Mouse (Mus musculus) embryonic facial prominence, embryonic 11.5 days (tissue): ENCODE results near the gene Bbx. TPM values are rescaled to one million over a fixed set of nuclear protein-coding genes. Genes with fewer than 3 reads are reported as not detected.

Experiments used
- ATAC-seq: fragments of 200-750 bp; cut with Nextera tagmentation; replicated peaks from 2 replicates; pipeline ENCODE4 v1.8.0; 2017; ENCODE audit warnings: low read depth; ENCODE audit not compliant: insufficient number of reproducible peaks, low FRiP score, low TSS enrichment
- DNase-seq: peaks from one replicate; pipeline ENCODE4 v3.0.0-alpha.2; 2015; ENCODE audit warnings: low spot score
- H3K27ac ChIP-seq: fragments of 300-500 bp; sonication (generic); replicated peaks from 2 replicates; pipeline ENCODE4 v1.5.1; 2014; ENCODE audit warnings: mild to moderate bottlenecking, low read depth, low read length, control low read depth
- H3K27me3 ChIP-seq: fragments of 300-500 bp; sonication (generic); 2 replicates; pipeline ENCODE4 v1.6.1; 2014; ENCODE audit warnings: mild to moderate bottlenecking, low read length, moderate library complexity, mixed read lengths; ENCODE audit not compliant: control insufficient read depth, insufficient read depth
- H3K36me3 ChIP-seq: fragments of 300-500 bp; sonication (generic); replicated peaks from 2 replicates; pipeline ENCODE4 v1.6.1; 2014; ENCODE audit warnings: low read depth, mild to moderate bottlenecking, low read length, moderate library complexity, mixed read lengths; ENCODE audit not compliant: control insufficient read depth, insufficient read depth
- H3K4me1 ChIP-seq: fragments of 300-500 bp; sonication (generic); 2 replicates; pipeline ENCODE4 v1.6.1; 2014; ENCODE audit warnings: low read length, mixed read lengths; ENCODE audit not compliant: control insufficient read depth, insufficient read depth
- H3K4me2 ChIP-seq: fragments of 300-500 bp; sonication (generic); 2 replicates; pipeline ENCODE4 v1.6.1; 2014; ENCODE audit warnings: low read depth, mild to moderate bottlenecking, control low read depth, low read length, moderate library complexity
- H3K4me3 ChIP-seq: fragments of 300-500 bp; sonication (generic); 2 replicates; pipeline ENCODE4 v1.5.1; 2014; ENCODE audit warnings: low read depth, low read length, control low read depth
- H3K9ac ChIP-seq: fragments of 300-500 bp; sonication (generic); replicated peaks from 2 replicates; pipeline ENCODE4 v1.6.1; 2014; ENCODE audit warnings: mild to moderate bottlenecking, control low read depth, low read length
- H3K9me3 ChIP-seq: fragments of 300-500 bp; sonication (generic); replicated peaks from 2 replicates; pipeline ENCODE4 v1.6.1; 2016; ENCODE audit warnings: mild to moderate bottlenecking, low read length, inconsistent platforms, mixed read lengths; ENCODE audit not compliant: control insufficient read depth
- WGBS: fragments of 180-500 bp; shearing (Covaris S2); extraction: QIAGEN DNeasy Blood & Tissue Kit; methylation state at CpG from one replicate; pipeline ENCODE4 v1.1.7; 2014; 5-methylcytosine and 5-hydroxymethylcytosine counted together
- polyA plus RNA-seq: library from polyadenylated mRNA; unstranded; fragments of >200 nt; fragmentation: Nextera tagmentation; extraction: Ambion mirVana; gene quantifications from 2 replicates; pipeline ENCODE4 v1.2.1, GENCODE M21; 2014

The Bbx gene
- polyA plus RNA-seq, 1 experiment from 2014 or later, result 30.1 TPM

DNA sequence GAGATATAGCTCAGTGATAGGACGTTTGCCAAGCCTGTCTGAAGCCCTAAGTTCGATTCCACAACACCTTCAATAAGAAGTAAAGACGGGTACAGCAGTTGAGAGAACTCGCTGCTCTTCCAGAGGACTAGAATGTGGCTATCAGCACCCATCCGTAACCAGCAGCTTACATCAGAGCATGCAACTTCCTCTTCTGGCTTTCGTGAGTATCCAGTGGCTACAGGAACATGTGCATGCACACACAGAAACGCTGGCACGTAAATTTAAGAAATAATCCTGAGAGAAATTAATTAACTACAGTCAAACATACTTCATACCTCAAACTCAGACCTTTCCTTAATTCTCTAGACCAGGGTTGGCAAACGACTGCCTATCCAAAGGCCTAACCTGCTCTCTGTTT, 16.9 kb upstream of the Bbx start:
- Histone ChIP-seq H3K4me3 (no peak overlapping the region), H3K9me3 (no peaks in the 10 kb centered on the region), H3K27me3 (no peaks in the 10 kb centered on the region), H3K4me1 (no peaks in the 10 kb centered on the region), H3K36me3 (no peaks in the 10 kb centered on the region), H3K4me2 (no peak overlapping the region), H3K9ac (no peak overlapping the region), H3K27ac (no peak overlapping the region)
- ATAC-seq (no peak), DNase-seq (no peak)
- WGBS, result 91% methylated on average over 9 of the region's 9 CpGs

- H3K9me3 ChIP-seq, result no peaks in the 10 kb centered on the region
- H3K27me3 ChIP-seq, result no peaks in the 10 kb centered on the region
- no peaks in the 10 kb centered on the region for H3K4me1 ChIP-seq
- no peak overlapping the region for H3K4me3 ChIP-seq
- no peaks in the 10 kb centered on the region for H3K36me3 ChIP-seq
- 85% methylated on average over 6 of the region's 6 CpGs for WGBS
- no peak overlapping the region for H3K4me2 ChIP-seq
- ATAC-seq (no peak), DNase-seq (no peak)
- no peak overlapping the region for H3K9ac ChIP-seq
- H3K27ac ChIP-seq, result no peak overlapping the region
These were observed 12.8 kb upstream of the Bbx start for GRCm38 (mm10) chr16:50445014-50445413.

DNA sequence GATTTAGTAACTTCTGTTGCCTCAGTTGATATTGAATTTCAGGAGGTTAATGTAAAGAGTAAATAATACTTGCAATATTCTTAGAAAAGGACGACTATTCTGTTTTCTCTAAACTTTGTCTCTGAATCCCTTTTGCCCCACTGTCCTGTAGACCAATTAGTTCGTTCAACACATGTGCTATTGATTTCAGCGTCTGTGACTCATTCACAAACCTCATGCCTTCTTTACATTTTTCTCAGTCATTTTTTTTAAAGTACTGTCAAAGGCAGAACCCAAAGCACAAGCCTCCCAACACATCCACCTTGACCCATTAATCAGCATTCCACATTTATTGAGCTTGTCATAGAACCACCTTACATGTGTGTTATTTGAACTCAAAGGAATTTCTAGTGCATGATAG, 6.6 kb upstream of the Bbx start:
- no peaks in the 10 kb centered on the region for H3K9me3 ChIP-seq
- WGBS, result 52% methylated on average over 3 of the region's 3 CpGs
- H3K9ac ChIP-seq, result no peak overlapping the region
- H3K4me2 ChIP-seq, result no peak overlapping the region
- no peaks in the 10 kb centered on the region for H3K36me3 ChIP-seq
- peak; percentile 10 for DNase-seq
- H3K27ac ChIP-seq, result no peak overlapping the region
- no peaks in the 10 kb centered on the region for H3K4me1 ChIP-seq
- no peak for ATAC-seq
- no peaks in the 10 kb centered on the region for H3K27me3 ChIP-seq
- no peak overlapping the region for H3K4me3 ChIP-seq

- Histone ChIP-seq H3K36me3 (no peaks in the 10 kb centered on the region), H3K9ac (no peak overlapping the region), H3K4me2 (no peak overlapping the region), H3K27ac (no peak overlapping the region), H3K4me1 (no peaks in the 10 kb centered on the region), H3K27me3 (no peaks in the 10 kb centered on the region), H3K4me3 (no peak overlapping the region), H3K9me3 (no peaks in the 10 kb centered on the region)
- WGBS, result 84% methylated on average over 15 of the region's 15 CpGs
- ATAC-seq (no peak), DNase-seq (no peak)
These were observed 5.6 kb upstream of the Bbx start for GRCm38 (mm10) chr16:50437788-50438187.

DNA sequence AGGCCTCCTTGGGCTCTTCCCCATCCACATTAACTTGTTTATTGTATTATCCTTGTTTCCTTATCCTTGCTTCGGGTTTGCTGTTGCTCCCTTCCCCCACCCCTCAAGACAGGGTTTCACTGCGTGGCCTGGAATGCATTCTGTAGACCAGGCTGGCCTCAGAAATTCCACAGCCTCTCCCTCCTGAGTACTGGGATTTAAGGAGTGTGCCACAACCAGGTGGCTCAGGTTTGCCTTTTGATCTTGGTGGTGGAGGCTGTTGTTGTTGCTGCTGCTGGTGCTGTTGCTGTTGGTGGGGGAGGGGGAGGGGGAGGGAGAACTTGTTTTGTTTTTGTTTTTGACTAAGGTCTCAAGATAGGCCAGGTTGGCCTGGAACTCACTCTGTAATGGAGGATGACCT, 5.1 kb upstream of the Bbx start:
- no peaks in the 10 kb centered on the region for H3K36me3 ChIP-seq
- H3K27ac ChIP-seq, result no peak overlapping the region
- no peak overlapping the region for H3K9ac ChIP-seq
- no peaks in the 10 kb centered on the region for H3K4me1 ChIP-seq
- H3K9me3 ChIP-seq, result no peaks in the 10 kb centered on the region
- H3K27me3 ChIP-seq, result no peaks in the 10 kb centered on the region
- no peak overlapping the region for H3K4me3 ChIP-seq
- DNase-seq, result no peak
- no peak for ATAC-seq
- no peak overlapping the region for H3K4me2 ChIP-seq
- WGBS, result 31% methylated on average over 2 of the region's 2 CpGs

DNA sequence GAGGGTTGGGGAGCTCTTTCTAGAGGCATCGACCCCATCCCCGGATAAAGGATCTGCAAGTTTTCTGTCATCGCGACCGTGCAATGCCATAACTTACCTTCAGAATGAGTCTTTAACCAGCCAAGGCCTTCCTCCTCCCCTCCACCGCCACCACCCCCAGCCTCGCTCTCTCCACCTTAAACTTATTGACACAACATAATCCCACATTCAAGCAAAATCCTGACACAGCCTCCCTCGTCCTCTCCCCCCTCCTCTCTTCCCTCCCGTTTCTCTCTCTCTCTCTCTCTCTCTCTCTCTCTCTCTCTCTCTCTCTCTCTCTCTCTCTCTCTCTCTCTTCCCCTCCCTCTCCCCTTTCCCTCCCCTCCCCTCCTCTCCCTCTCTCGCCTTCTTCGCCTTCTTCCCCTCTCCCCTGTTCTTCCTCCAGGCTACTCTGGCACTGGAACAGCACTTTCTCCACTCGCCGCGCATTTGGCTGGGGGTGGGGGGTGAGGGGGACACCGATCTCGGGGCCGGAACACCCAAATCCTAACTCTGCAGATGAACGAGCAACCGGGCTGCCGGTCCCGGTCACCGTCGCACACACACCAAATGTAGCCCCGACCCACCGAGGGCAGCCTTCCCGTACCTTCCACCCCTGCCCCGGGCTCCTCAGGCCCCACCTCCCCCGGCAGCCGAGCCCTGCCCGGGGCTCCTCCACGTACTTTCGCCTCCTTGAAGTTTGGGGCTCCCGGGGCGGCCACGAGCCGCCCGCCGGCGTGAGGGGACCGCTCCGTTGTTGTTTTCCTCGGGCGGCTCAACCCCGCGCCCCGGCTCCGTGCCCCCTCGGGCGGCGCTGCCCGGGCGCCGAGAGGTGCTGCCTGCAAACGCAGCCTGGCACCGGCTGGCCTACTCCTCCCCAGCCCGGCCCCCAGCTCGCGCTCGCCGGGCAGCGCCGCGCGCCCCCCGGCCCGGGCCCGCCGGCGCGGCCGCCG, 894 bp downstream of the Bbx start:
- Histone ChIP-seq H3K4me1 (no peaks in the 10 kb centered on the region), H3K27me3 (no peaks in the 10 kb centered on the region), H3K9me3 (no peaks in the 10 kb centered on the region), H3K9ac (peak overlapping the region; percentile 94), H3K4me2 (peak overlapping the region; percentile 98), H3K36me3 (no peaks in the 10 kb centered on the region), H3K27ac (peak overlapping the region; percentile 98), H3K4me3 (peak overlapping the region; percentile 93)
- DNase-seq, result peak; percentile 57
- under 1% methylated on average over 68 of the region's 72 CpGs for WGBS
- ATAC-seq, result peak; percentile 68

GRCm38 (mm10) chr16:50430515-50430877, 1.7 kb downstream of the Bbx start:
- peak overlapping the region; percentile 94 for H3K9ac ChIP-seq
- H3K4me1 ChIP-seq, result no peaks in the 10 kb centered on the region
- DNase-seq (no peak), ATAC-seq (no peak)
- no peaks in the 10 kb centered on the region for H3K27me3 ChIP-seq
- peak overlapping the region; percentile 98 for H3K4me2 ChIP-seq
- WGBS, result under 1% methylated on average over 12 of the region's 12 CpGs
- peak overlapping the region; percentile 93 for H3K4me3 ChIP-seq
- no peaks in the 10 kb centered on the region for H3K36me3 ChIP-seq
- no peak overlapping the region for H3K27ac ChIP-seq
- H3K9me3 ChIP-seq, result no peaks in the 10 kb centered on the region

GRCm38 (mm10) chr16:50429692-50430514, 2.3 kb downstream of the Bbx start:
- ATAC-seq, result no peak
- H3K27ac ChIP-seq, result 0 out of 2 replicates have a peak overlapping the region, but pooled peaks have one; percentile 28

More at GRCm38 (mm10) chr16:50429692-50430514, 2.3 kb downstream of the Bbx start:
- Histone ChIP-seq H3K4me3 (peak overlapping the region; percentile 93), H3K4me2 (peak overlapping the region; percentile 98), H3K9ac (peak overlapping the region; percentile 94), H3K9me3 (no peaks in the 10 kb centered on the region), H3K27me3 (no peaks in the 10 kb centered on the region), H3K36me3 (no peaks in the 10 kb centered on the region), H3K4me1 (no peaks in the 10 kb centered on the region)
- DNase-seq, result peak; percentile 64
- under 1% methylated on average over 51 of the region's 69 CpGs for WGBS
